Mouse (Mus musculus) embryo, embryonic 11 days (tissue): ENCODE data around the gene Hoxb9.

Source experiments
- DNase-seq: peaks from one replicate; pipeline ENCODE4 v3.0.0-alpha.2; 2015

The Hoxb9 gene

GRCm38 (mm10) chr11:96267021-96267920, 4.0 kb upstream of the Hoxb9 start:
- DNase-seq: peak; percentile 27

GRCm38 (mm10) chr11:96268031-96268745, 3.1 kb upstream of the Hoxb9 start:
- DNase-seq: peak; percentile 14

- DNase-seq: no peak
Measured at GRCm38 (mm10) chr11:96269869-96270268, 1.4 kb upstream of the Hoxb9 start.

DNA sequence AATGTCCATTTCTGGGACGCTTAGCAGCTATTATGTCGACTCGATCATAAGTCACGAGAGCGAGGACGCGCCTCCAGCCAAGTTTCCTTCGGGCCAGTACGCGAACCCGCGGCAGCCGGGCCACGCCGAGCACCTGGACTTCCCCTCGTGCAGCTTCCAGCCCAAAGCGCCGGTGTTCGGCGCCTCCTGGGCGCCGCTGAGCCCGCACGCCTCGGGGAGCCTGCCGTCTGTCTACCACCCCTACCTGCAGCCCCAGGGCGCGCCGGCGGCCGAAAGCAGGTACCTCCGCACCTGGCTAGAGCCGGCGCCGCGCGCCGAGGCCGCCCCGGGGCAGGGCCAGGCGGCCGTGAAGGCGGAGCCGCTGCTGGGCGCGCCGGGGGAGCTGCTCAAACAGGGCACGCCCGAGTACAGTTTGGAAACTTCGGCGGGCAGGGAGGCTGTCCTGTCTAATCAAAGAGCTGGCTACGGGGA, 319 bp downstream of the Hoxb9 start:
- DNase-seq: no peak

GRCm38 (mm10) chr11:96272024-96272921, 1.0 kb downstream of the Hoxb9 start:
- DNase-seq: no peak

- no peak for DNase-seq
Measured at GRCm38 (mm10) chr11:96274428-96274827, 3.2 kb downstream of the Hoxb9 start.

DNA sequence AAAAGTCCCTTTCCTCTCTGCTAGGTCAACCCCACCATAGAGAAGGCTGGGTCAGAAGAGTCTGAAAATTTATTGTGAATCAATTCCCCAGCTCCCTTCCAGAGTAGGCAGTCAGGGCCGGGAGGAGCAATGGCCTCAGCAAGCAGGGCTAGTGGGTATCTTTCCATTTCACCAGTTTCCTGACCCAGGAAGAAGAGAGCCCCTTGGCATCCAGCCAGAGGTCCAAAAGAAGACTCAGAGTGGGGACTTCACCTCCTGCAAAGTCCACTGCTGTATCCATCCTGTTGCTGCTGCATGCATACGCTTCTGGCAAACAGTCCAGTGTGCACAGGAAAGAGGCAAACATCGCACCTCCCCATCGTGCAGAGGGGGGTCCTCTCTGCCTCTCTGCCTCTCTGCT, 4.6 kb downstream of the Hoxb9 start:
- no peak for DNase-seq

DNA sequence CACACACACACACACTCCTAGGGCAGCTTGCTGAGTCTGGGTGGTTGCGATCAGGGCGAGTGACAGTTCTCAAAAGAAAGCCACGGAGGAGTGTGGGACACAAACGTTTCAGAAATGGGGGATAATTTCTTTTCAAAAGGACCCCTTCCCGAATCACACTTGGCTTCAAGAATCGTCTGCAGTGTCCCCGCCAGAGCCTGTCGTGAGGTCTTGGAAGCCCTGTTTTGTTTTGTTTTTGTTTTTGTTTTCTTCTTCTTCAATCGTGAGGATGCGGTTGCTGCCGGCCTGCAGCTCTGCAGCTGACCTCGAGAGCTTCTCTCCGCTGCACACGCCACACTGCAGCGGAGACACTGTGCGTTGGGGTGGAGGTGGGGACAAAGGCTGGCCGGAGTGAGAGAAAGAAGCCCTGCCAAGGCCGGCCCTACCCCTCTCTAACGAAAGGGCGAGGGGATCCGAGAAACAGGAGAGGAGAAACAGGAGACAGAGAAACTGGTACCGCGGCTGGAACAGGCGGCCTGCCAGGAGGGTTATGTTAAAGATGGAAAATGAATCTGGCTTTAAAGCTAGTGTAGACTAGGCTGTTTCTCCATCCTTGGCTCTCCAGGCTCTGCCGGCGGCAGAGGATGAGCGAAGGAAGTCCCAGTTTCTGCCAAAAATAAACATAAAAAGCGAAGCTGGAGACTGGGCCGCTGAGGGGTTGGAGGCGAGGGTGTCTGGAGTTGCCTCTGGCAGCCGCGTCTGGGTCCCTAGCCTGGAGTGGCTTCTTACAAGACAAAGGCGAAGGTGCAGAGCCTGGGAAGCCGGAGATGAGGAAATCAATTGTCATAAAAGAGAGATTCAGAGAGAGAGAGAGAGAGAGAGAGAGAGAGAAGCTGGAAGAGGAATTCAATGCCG, 6.1 kb downstream of the Hoxb9 start:
- no peak for DNase-seq

DNA sequence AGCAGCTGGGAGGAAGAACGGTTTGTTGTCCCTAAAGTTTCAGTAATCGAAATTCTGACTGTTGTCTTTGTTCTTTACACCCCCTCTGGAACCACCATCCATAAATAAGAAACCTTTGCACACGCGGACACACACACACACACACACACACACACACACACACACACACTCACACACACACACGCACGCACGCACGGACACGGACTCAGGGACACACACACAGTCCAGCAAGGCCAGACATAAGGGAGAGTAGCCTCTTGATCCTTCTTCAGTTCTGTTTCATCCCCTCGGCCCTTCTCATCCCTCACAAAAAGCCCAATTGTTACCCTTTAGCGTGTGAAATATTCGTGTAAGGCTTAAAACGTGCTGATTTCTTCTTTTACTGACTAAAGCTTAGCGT, 7.1 kb downstream of the Hoxb9 start:
- DNase-seq: no peak

- DNase-seq: peak; percentile 91
Measured at GRCm38 (mm10) chr11:96278773-96279172, 7.5 kb downstream of the Hoxb9 start.

- no peak for DNase-seq
Measured at GRCm38 (mm10) chr11:96279421-96280233, 8.4 kb downstream of the Hoxb9 start.

DNA sequence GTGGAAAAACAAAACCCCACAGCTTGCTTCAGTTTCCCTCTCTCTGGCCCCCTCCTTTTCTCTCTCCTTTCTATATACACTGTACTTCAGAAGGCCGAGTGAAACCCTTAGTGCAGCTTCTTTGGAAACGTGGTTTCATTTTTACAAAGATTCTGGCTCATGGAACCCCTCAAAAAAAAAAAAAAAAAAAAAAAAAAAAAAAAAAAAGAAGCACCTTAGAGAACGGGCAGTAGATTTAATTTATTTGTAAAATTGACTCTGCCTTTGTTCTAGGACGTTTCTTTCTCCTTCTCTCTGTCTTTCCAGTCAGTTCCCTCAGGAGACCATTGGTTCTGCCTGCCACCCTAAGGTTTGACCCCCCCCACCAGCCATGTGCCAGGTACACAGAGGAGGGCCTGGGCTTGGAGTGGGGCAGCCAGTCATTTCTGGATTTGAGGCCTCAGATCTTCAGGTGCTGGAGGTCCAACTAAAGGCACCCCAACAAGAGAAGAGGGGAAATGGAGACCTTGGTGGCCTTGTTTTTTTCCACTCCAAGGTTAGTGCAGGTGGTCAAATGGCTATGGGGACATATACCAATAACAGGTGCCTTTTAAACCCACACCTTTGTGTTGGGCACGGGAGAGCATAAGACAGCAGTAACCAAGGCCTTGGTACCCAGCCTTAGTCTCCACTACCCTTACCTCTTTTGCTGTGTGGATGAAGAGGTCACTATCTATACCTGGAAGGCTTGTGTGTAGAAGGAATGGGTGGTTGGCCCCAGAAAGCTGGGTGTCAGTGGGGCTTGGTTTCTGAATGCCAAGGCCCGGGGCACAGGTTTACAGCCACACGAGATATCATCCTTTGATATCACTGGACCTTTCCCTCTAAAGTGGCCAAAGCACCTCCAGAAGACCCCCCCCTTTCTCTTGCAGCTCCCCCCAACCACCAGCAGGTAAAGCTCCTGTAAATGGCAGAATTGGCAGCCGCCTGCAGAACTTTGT, 9.4 kb downstream of the Hoxb9 start:
- DNase-seq: no peak

DNA sequence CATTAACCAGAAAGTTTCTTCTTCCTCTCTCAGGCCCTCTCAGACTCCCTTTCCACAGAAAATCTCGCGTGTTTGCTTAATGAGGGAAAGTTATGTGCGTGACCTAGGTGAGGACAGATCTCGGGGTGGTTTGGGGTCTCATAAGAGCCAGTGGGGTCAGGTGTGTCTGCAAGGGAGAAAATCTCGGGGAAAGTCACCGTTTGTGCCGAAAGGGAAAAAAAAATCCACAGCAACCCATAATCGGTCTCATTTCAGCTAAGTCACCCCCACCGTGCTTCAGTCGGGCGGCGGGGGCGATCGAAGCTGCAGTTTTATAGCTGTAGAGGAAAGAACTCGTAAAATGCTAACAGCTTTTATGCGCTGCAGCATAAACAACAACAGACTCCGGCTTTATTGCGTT, 10.1 kb downstream of the Hoxb9 start:
- peak; percentile 35 for DNase-seq

DNA sequence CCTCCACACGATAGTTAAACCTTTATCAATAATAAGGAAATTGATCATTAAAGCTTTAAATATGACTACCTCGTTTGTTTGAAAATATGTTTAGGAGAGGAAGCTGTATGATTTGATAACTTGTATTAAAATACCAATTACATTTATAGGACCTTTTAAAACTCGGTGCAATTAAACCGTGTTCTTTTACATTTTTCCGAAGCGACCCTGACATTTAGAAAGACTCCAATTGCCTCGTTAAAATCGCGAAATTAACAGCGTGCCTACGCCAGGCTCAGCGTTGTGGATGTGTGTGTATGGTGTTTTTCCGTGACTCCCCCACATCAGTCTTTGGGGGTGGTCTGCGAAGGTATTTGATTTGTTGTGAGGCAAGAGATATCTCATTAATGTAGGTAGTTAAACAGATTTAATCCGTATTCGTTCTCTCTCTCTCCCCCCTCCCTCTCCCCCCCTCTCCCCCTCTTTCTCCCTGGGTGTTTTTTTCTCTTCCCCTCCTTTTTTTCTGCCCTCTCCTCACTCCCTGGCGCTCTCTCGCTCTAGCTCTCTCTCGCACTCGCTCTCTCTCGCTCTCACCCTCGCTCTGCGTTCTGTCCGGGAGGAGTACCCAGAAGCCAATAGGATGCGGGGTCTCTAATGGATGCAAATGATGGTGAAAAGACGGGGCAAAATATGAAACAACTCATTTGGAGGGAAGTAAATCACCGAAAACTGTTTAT, 10.8 kb downstream of the Hoxb9 start, which contains the start of gene Hoxb8:
Gene Hoxb8, plus strand, starts transcription at position 51 of the 716 bp plus-strand sequence.
- DNase-seq: no peak

DNA sequence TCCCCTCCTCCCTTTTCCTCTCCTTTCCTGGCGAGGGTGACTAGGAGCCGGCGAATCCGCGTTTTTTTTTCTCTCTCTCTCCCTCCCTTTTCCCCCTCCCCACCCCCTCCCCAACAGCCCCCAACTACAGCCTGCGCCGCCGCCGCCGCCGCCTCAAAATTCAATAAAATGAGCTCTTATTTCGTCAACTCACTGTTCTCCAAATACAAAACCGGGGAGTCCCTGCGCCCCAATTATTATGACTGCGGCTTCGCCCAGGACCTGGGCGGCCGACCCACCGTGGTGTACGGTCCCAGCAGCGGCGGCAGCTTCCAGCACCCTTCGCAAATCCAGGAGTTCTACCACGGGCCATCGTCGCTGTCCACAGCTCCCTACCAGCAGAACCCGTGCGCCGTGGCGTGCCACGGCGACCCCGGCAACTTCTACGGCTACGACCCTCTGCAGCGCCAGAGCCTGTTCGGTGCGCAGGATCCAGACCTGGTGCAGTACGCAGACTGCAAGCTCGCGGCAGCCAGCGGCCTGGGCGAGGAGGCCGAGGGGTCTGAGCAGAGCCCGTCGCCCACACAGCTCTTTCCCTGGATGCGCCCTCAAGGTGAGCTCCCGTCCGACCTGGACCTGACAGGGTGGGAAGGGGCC, 11.7 kb downstream of the Hoxb9 start:
- peak; percentile 78 for DNase-seq

GRCm38 (mm10) chr11:96284041-96284749, 12.9 kb downstream of the Hoxb9 start:
- no peak for DNase-seq
